Mouse (Mus musculus) testis, adult 2 months (tissue): Measurements from ENCODE around the gene Lemd1.

ENCODE experiments used
- CTCF ChIP-seq: fragments of 200-500 bp; IDR thresholded peaks from 2 replicates; pipeline ENCODE4 v1.5.1; 2012; ENCODE audit warnings: low read depth, mild to moderate bottlenecking, inconsistent platforms, low read length, moderate library complexity; ENCODE audit not compliant: control insufficient read depth, insufficient read depth, insufficient replicate concordance
- POLR2A ChIP-seq: fragments of 200-500 bp; IDR thresholded peaks from 2 replicates; pipeline ENCODE4 v1.6.1; 2012; ENCODE audit warnings: low read depth, mild to moderate bottlenecking, inconsistent platforms, low read length, moderate library complexity; ENCODE audit not compliant: control insufficient read depth

DNA sequence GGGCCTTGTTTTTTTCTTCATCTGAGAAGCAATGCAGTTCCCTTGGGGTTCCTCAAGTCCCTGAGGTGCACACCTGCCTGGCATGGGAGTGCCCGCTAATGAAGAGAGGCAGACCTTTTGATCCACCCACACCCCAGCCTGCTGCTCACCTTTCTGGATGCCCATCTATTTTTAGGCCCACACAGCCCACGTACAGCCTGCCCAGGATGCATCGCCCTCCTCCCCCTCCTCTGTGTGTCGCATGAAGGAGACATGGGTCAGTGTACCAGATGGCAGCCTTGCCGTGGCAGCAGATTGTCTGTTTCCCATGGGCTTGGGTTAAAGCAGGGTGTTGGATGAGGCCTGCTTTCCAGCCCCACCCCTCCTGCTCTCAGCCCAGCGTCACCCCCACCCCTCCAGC lies 98.7 kb downstream of the Lemd1 start:
- TF ChIP-seq CTCF = no peak
- no peak for TF ChIP-seq POLR2A
